Mouse (Mus musculus): ENCODE measurements around the gene Nt5e. TPM values are rescaled to one million over a fixed set of nuclear protein-coding genes. Genes with fewer than 3 reads are reported as not detected.

The Nt5e gene
- 17.5 and 19.1 TPM in 2 replicates for polyA plus RNA-seq (2012; rRNA removed)
- 23.2 and 27.3 TPM in 2 replicates for polyA plus RNA-seq (2014; fragmentation: Nextera tagmentation; extraction: Ambion mirVana)

DNA sequence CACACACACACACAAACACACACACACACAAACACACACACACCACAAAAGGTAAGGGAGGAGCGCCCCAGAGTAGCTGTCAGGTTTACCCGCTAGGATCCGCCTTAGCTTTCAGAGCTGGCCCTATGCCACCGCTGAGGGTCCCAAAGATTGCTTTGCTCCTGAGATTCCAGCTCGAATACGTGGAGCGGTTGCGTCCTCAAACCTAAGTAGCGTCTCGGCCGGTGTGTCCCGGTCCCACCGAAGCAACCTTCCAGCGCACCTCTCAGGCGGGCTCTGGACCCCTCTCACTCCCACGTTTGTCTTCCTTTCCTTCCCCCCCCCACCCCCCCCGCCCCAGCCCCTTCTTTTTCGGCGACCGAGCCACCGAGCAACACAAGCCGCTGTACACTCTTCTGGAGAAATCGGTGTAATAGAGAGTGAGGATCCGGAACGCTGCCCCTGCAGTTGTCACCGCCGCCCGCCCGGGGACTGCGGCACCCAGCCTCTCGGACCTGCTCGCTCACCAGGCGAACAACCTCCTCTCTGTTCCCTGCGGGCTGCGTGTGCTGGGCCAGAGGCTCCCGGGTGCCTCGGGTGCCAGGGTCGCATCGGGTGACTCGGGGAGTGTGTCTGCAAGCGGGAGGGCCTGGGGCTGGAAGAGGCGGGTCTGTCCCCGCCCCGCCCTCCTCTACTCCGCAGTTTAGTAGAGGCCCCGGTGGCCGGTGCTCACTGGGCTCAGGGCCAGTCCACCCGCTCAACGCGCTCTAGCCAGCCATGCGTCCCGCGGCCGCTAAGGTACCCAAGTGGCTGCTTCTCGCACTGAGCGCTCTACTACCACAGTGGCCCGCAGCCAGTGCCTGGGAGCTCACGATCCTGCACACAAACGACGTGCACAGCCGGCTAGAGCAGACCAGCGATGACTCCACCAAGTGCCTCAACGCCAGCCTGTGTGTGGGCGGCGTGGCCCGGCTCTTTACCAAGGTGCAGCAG, at the start of gene Nt5e:
TSS of gene Nt5e (plus strand) at position 268 of the 972 bp plus-strand sequence.
- TF ChIP-seq POLR2A (IDR thresholded peaks at IDR 0.05; ENCODE audit: borderline replicate concordance, extremely low read depth, insufficient read depth, insufficient read length), result 0 out of 2 replicates have a peak, but pooled peaks have one; percentile 3
- peak within 1 kb of the TSS; percentile 87 for H3K4me2 ChIP-seq (replicated peaks; ENCODE audit: low read depth, low read length, severe bottlenecking)
- peak within 1 kb of the TSS; percentile 56 for H3K4me3 ChIP-seq (replicated peaks; ENCODE audit: low read length)
- H3K9ac ChIP-seq (ENCODE audit: low read depth, low read length, severe bottlenecking), result peak within 1 kb of the TSS; percentile 58
- H3K36me3 ChIP-seq (ENCODE audit: control insufficient read depth, insufficient read depth, low read length), result no peaks in the 10 kb centered on the region
- DNase-seq (ENCODE audit: low spot score) (peak; percentile 75), ATAC-seq (ENCODE audit: low FRiP score, low read depth) (peak; percentile 91)
- no peaks in the 10 kb centered on the region for H3K27me3 ChIP-seq (ENCODE audit: control insufficient read depth, insufficient read depth, low read length)
- peaks cover 2% of the 10 kb centered on the region for H3K4me1 ChIP-seq (ENCODE audit: control insufficient read depth, insufficient read depth, low read length)
- under 1% methylated on average over 56 of the region's 66 CpGs for WGBS
- no peaks in the 10 kb centered on the region for H3K9me3 ChIP-seq (ENCODE audit: control insufficient read depth, low read length)
- no peak within 1 kb of the TSS for H3K27ac ChIP-seq (replicated peaks; ENCODE audit: low read depth, low read length)

DNA sequence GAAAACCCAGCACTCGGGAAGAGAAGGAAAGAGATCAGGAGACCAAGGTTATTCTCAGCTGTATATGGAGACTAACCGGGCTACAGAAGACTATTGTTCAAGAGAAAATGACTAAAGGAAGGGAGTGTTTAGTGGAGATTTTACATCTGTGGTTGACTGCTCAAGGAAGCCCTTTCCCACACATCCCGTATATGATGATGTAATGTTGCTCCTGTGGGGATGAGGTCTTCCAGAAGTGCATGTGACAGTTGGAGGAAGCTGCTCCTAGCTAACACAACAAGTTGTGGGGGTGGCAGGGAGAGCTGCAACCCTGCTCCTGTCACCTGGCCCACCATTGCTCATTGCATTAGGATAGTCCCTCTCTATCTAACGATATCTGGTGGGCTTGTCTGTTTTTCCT, 49.4 kb upstream of the Nt5e start:
- 86% methylated on average over 4 of the region's 4 CpGs for WGBS
- DNase-seq (ENCODE audit: low spot score) (no peak), ATAC-seq (ENCODE audit: low FRiP score, low read depth) (no peak)
- H3K36me3 ChIP-seq (ENCODE audit: control insufficient read depth, insufficient read depth, low read length), result no peaks in the 10 kb centered on the region
- no peak overlapping the region for H3K27ac ChIP-seq (replicated peaks; ENCODE audit: low read depth, low read length)
- no peak for TF ChIP-seq POLR2A (IDR thresholded peaks at IDR 0.05; ENCODE audit: borderline replicate concordance, extremely low read depth, insufficient read depth, insufficient read length)
- H3K4me2 ChIP-seq (replicated peaks; ENCODE audit: low read depth, low read length, severe bottlenecking), result no peak overlapping the region
- no peaks in the 10 kb centered on the region for H3K9me3 ChIP-seq (ENCODE audit: control insufficient read depth, low read length)
- H3K4me3 ChIP-seq (replicated peaks; ENCODE audit: low read length), result no peak overlapping the region
- no peaks in the 10 kb centered on the region for H3K4me1 ChIP-seq (ENCODE audit: control insufficient read depth, insufficient read depth, low read length)
- no peak overlapping the region for H3K9ac ChIP-seq (ENCODE audit: low read depth, low read length, severe bottlenecking)
- H3K27me3 ChIP-seq (ENCODE audit: control insufficient read depth, insufficient read depth, low read length), result no peaks in the 10 kb centered on the region

DNA sequence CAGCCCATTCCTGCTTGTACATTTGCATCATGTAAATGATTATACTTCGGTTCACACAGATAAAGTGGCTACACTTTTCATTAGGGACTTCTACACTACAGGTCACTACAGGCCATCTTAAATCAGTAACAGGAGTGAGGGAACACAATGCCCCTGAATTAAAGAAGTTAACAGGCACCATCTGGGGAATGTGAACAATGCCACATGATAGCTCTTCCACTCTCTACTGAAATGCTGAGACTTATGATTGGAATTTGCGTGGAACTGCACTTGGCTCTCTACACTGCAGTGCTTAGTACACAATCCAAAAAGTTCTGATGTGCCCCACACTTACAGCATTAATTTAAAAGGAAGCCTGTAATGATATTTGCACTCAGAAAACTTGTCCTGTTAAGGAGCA, 47.3 kb upstream of the Nt5e start:
- Histone ChIP-seq H3K9me3 (ENCODE audit: control insufficient read depth, low read length) (no peaks in the 10 kb centered on the region), H3K27ac (replicated peaks; ENCODE audit: low read depth, low read length) (no peak overlapping the region), H3K9ac (ENCODE audit: low read depth, low read length, severe bottlenecking) (no peak overlapping the region), H3K27me3 (ENCODE audit: control insufficient read depth, insufficient read depth, low read length) (no peaks in the 10 kb centered on the region), H3K36me3 (ENCODE audit: control insufficient read depth, insufficient read depth, low read length) (no peaks in the 10 kb centered on the region), H3K4me2 (replicated peaks; ENCODE audit: low read depth, low read length, severe bottlenecking) (no peak overlapping the region), H3K4me3 (replicated peaks; ENCODE audit: low read length) (no peak overlapping the region), H3K4me1 (ENCODE audit: control insufficient read depth, insufficient read depth, low read length) (no peaks in the 10 kb centered on the region)
- 49% methylated on average over 2 of the region's 2 CpGs for WGBS
- ATAC-seq (ENCODE audit: low FRiP score, low read depth) (no peak; the same call in 1 of the 2 replicates), DNase-seq (ENCODE audit: low spot score) (no peak)
- TF ChIP-seq POLR2A (IDR thresholded peaks at IDR 0.05; ENCODE audit: borderline replicate concordance, extremely low read depth, insufficient read depth, insufficient read length), result no peak

DNA sequence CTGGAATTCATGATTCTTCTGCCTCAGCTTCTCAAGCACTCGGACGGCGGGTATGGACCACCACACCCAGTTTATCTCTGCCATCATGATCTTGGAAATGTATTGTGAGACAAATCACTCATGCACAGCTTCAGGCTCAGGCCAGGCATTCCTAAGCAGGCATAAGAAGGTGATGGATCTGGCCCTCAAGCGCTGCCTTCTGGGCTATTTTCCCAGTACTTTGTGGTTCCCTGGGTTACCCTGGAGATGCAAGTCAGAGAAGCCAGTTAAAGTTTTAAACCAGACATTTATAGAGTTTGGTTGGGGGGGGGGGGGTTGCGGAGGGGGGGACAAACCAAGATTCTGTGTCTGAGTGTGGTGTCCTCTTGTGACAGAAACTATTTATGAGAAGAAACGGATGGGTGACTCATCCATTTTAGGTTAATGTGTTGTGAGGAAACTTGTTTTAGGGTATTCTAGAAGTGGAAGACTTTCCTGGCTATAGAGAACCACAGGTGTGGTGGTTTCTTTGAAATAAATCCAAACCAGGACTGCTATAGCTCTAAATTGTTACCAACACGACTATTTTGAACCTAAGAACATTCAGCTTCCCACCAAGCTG, 37.3 kb upstream of the Nt5e start:
- WGBS, result 79% methylated on average over 7 of the region's 7 CpGs
- Histone ChIP-seq H3K4me3 (replicated peaks; ENCODE audit: low read length) (no peak overlapping the region), H3K9me3 (ENCODE audit: control insufficient read depth, low read length) (no peaks in the 10 kb centered on the region), H3K27me3 (ENCODE audit: control insufficient read depth, insufficient read depth, low read length) (no peaks in the 10 kb centered on the region), H3K4me2 (replicated peaks; ENCODE audit: low read depth, low read length, severe bottlenecking) (no peak overlapping the region), H3K9ac (ENCODE audit: low read depth, low read length, severe bottlenecking) (no peak overlapping the region), H3K27ac (replicated peaks; ENCODE audit: low read depth, low read length) (no peak overlapping the region), H3K36me3 (ENCODE audit: control insufficient read depth, insufficient read depth, low read length) (no peaks in the 10 kb centered on the region), H3K4me1 (ENCODE audit: control insufficient read depth, insufficient read depth, low read length) (no peaks in the 10 kb centered on the region)
- TF ChIP-seq POLR2A (IDR thresholded peaks at IDR 0.05; ENCODE audit: borderline replicate concordance, extremely low read depth, insufficient read depth, insufficient read length), result no peak
- no peak for ATAC-seq (ENCODE audit: low FRiP score, low read depth)
- no peak for DNase-seq (ENCODE audit: low spot score)

DNA sequence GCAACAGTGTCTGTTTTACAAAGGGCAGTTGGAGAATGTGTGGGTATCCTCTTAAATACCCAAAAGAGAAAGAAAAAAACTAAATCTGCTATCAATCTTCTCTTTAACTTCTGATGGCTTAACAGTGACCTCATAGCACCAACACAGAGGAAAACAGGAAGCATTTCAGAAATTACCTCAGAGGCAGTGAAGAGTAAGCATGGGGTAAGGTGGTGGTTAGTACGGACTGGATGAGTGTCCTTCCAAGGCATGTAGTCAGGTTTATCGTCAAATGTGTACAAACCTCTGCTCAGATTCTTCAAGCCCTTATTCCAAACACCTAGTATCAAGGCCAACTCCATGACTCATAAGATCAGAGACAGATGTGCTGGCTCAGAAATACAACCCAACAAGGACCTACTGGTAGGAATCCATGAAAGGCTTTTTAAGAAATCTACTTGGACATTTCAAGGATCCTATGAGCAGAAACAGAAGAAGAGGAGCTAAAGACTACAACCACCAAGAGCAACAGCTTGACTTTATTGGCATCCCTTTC, 34.1 kb upstream of the Nt5e start:
- WGBS, result 83% methylated on average over 2 of the region's 2 CpGs
- Histone ChIP-seq H3K9me3 (ENCODE audit: control insufficient read depth, low read length) (no peaks in the 10 kb centered on the region), H3K27ac (replicated peaks; ENCODE audit: low read depth, low read length) (no peak overlapping the region), H3K36me3 (ENCODE audit: control insufficient read depth, insufficient read depth, low read length) (no peaks in the 10 kb centered on the region), H3K4me3 (replicated peaks; ENCODE audit: low read length) (no peak overlapping the region), H3K27me3 (ENCODE audit: control insufficient read depth, insufficient read depth, low read length) (no peaks in the 10 kb centered on the region), H3K9ac (ENCODE audit: low read depth, low read length, severe bottlenecking) (no peak overlapping the region), H3K4me2 (replicated peaks; ENCODE audit: low read depth, low read length, severe bottlenecking) (no peak overlapping the region), H3K4me1 (ENCODE audit: control insufficient read depth, insufficient read depth, low read length) (no peaks in the 10 kb centered on the region)
- DNase-seq (ENCODE audit: low spot score), result no peak
- no peak for TF ChIP-seq POLR2A (IDR thresholded peaks at IDR 0.05; ENCODE audit: borderline replicate concordance, extremely low read depth, insufficient read depth, insufficient read length)
- no peak for ATAC-seq (ENCODE audit: low FRiP score, low read depth)
